Mouse (Mus musculus) olfactory bulb, adult 2 months (tissue): ENCODE data around the gene A630023A22Rik.

Experiments
- CTCF ChIP-seq: fragments of 200-500 bp; IDR thresholded peaks from 2 replicates; pipeline ENCODE4 v1.5.1; 2012; ENCODE audit warnings: low read depth, mild to moderate bottlenecking, low read length, moderate library complexity; ENCODE audit not compliant: insufficient read depth
- POLR2A ChIP-seq: fragments of 200-500 bp; IDR thresholded peaks from 2 replicates; pipeline ENCODE4 v1.6.1; 2012; ENCODE audit warnings: mild to moderate bottlenecking, low read depth, low read length, moderate library complexity; ENCODE audit not compliant: insufficient read depth

DNA sequence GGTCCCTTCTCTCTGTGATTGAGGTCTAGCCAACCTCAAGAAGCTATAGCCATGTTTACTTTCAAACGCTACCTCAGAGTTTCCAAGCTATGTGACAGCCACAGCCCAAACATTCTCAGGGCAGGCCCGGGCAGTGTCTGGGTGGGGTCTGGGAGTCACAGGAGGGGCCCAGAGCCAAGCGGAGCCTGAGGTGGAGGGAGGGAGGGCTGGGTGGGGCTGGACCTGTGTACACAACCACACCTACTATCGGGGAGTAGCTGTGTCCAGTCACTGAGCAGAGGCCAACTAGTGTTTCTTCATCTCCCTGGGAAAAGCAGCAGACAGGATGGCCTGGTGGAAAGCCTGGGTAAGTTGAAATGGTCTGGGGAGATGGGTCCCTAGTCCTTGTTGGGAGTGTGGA is 16.8 kb downstream of the A630023A22Rik start, which contains the start of gene Anxa8:
- TF ChIP-seq CTCF (no peak), POLR2A (no peak)
